Mouse (Mus musculus) forebrain, embryonic 16.5 days (tissue): ENCODE data around the gene Btbd1. TPM values are rescaled to one million over a fixed set of nuclear protein-coding genes. Genes with fewer than 3 reads are reported as not detected.

Experiments used
- ATAC-seq: fragments of 200-750 bp; cut with Nextera tagmentation; 2 replicates; pipeline ENCODE4 v1.8.0; 2017; ENCODE audit warnings: mild to moderate bottlenecking, moderate library complexity
- H3K27ac ChIP-seq: fragments of 300-500 bp; sonication (generic); 2 replicates; pipeline ENCODE4 v1.5.1; 2014; ENCODE audit warnings: low read length, control low read depth
- H3K27me3 ChIP-seq: fragments of 300-500 bp; sonication (generic); replicated peaks from 2 replicates; pipeline ENCODE4 v1.6.1; 2014; ENCODE audit warnings: low read length; ENCODE audit not compliant: control insufficient read depth, insufficient read depth
- H3K36me3 ChIP-seq: fragments of 300-500 bp; sonication (generic); 2 replicates; pipeline ENCODE4 v1.6.1; 2014; ENCODE audit not compliant: control insufficient read depth, insufficient read depth
- H3K4me1 ChIP-seq: fragments of 300-500 bp; sonication (generic); replicated peaks from 2 replicates; pipeline ENCODE4 v1.6.1; 2014; ENCODE audit warnings: low read length; ENCODE audit not compliant: control insufficient read depth, insufficient read depth
- H3K4me2 ChIP-seq: fragments of 300-500 bp; sonication (generic); 2 replicates; pipeline ENCODE4 v1.6.1; 2014; ENCODE audit warnings: mild to moderate bottlenecking, low read length, control low read depth
- H3K4me3 ChIP-seq: fragments of 300-500 bp; sonication (generic); replicated peaks from 2 replicates; pipeline ENCODE4 v1.5.1; 2014; ENCODE audit warnings: mild to moderate bottlenecking, low read length, control low read depth
- H3K9ac ChIP-seq: fragments of 300-500 bp; sonication (generic); replicated peaks from 2 replicates; pipeline ENCODE4 v1.6.1; 2014; ENCODE audit warnings: low read depth, low read length, control low read depth
- H3K9me3 ChIP-seq: fragments of 300-500 bp; sonication (generic); 2 replicates; pipeline ENCODE4 v1.6.1; 2016; ENCODE audit warnings: low read length; ENCODE audit not compliant: control insufficient read depth
- WGBS: fragments of 180-500 bp; shearing (Covaris S2); extraction: QIAGEN DNeasy Blood & Tissue Kit; methylation state at CpG from one replicate; pipeline ENCODE4 v1.1.7; 2014; 5-methylcytosine and 5-hydroxymethylcytosine counted together
- polyA plus RNA-seq: library from polyadenylated mRNA; unstranded; fragments of >200 nt; fragmentation: Nextera tagmentation; extraction: Ambion mirVana; gene quantifications from 2 replicates; pipeline ENCODE4 v1.2.1, GENCODE M21; 2015

Btbd1 gene
- polyA plus RNA-seq, 1 experiment from 2014 or later, result 99.0 TPM

GRCm38 (mm10) chr7:81775325-81775724 is 53.9 kb downstream of the Btbd1 start:
- no peak overlapping the region for H3K4me2 ChIP-seq
- H3K4me1 ChIP-seq, result no peaks in the 10 kb centered on the region
- H3K9me3 ChIP-seq, result peaks cover 4% of the 10 kb centered on the region; the same call in 1 of the 2 replicates
- H3K9ac ChIP-seq, result no peak overlapping the region
- H3K27ac ChIP-seq, result no peak overlapping the region
- H3K4me3 ChIP-seq, result no peak overlapping the region
- WGBS, result 57% methylated on average over 5 of the region's 5 CpGs
- no peaks in the 10 kb centered on the region for H3K27me3 ChIP-seq
- peaks cover 7% of the 10 kb centered on the region for H3K36me3 ChIP-seq
- ATAC-seq, result no peak

- no peak overlapping the region for H3K27ac ChIP-seq
- no peak for ATAC-seq
Measured at GRCm38 (mm10) chr7:81772786-81773539, 56.3 kb downstream of the Btbd1 start.

GRCm38 (mm10) chr7:81763110-81763845 is 66.0 kb downstream of the Btbd1 start:
- ATAC-seq, result peak; percentile 57
- Histone ChIP-seq H3K27ac (peak overlapping the region; percentile 87), H3K4me3 (peak overlapping the region; percentile 94), H3K36me3 (no peaks in the 10 kb centered on the region), H3K4me1 (peaks cover 19% of the 10 kb centered on the region), H3K9me3 (no peaks in the 10 kb centered on the region), H3K27me3 (no peaks in the 10 kb centered on the region), H3K9ac (peak overlapping the region; percentile 90), H3K4me2 (peak overlapping the region; percentile 97)
- WGBS, result 2% methylated on average over 60 of the region's 60 CpGs

More at GRCm38 (mm10) chr7:81772786-81773539, 56.3 kb downstream of the Btbd1 start:
- H3K9ac ChIP-seq, result no peak overlapping the region
- H3K36me3 ChIP-seq, result no peaks in the 10 kb centered on the region
- H3K27me3 ChIP-seq, result no peaks in the 10 kb centered on the region
- peaks cover 3% of the 10 kb centered on the region; the same call in 1 of the 2 replicates for H3K9me3 ChIP-seq
- H3K4me3 ChIP-seq, result no peak overlapping the region
- no peaks in the 10 kb centered on the region for H3K4me1 ChIP-seq
- 85% methylated on average over 10 of the region's 10 CpGs for WGBS
- no peak overlapping the region for H3K4me2 ChIP-seq

- H3K36me3 ChIP-seq, result no peaks in the 10 kb centered on the region
- H3K9ac ChIP-seq, result peak within 1 kb of the TSS; percentile 90
- peak within 1 kb of the TSS; percentile 87 for H3K27ac ChIP-seq
- peaks cover 19% of the 10 kb centered on the region for H3K4me1 ChIP-seq
- H3K4me3 ChIP-seq, result peak within 1 kb of the TSS; percentile 94
- no peaks in the 10 kb centered on the region for H3K9me3 ChIP-seq
- H3K27me3 ChIP-seq, result no peaks in the 10 kb centered on the region
- peak; percentile 96 for ATAC-seq
- peak within 1 kb of the TSS; percentile 97 for H3K4me2 ChIP-seq
- WGBS, result under 1% methylated on average over 55 of the region's 56 CpGs
Measured at GRCm38 (mm10) chr7:81762180-81763109, 66.8 kb downstream of the Btbd1 start, which contains the start of gene Ramac. Gene Ramac, plus strand, starts transcription at chr7:81762925.

GRCm38 (mm10) chr7:81747956-81748355 is 81.3 kb downstream of the Btbd1 start:
- Histone ChIP-seq H3K4me3 (no peak overlapping the region), H3K36me3 (no peaks in the 10 kb centered on the region), H3K27ac (no peak overlapping the region), H3K27me3 (no peaks in the 10 kb centered on the region), H3K4me1 (no peaks in the 10 kb centered on the region), H3K9me3 (no peaks in the 10 kb centered on the region), H3K4me2 (no peak overlapping the region), H3K9ac (no peak overlapping the region)
- WGBS, result 90% methylated on average over 3 of the region's 3 CpGs
- no peak for ATAC-seq

- no peaks in the 10 kb centered on the region for H3K4me1 ChIP-seq
- H3K27ac ChIP-seq, result no peak overlapping the region
- no peak overlapping the region for H3K9ac ChIP-seq
- H3K36me3 ChIP-seq, result no peaks in the 10 kb centered on the region
- no peaks in the 10 kb centered on the region for H3K9me3 ChIP-seq
- 74% methylated on average over 4 of the region's 4 CpGs for WGBS
- H3K27me3 ChIP-seq, result no peaks in the 10 kb centered on the region
- no peak overlapping the region for H3K4me2 ChIP-seq
- ATAC-seq, result no peak
- H3K4me3 ChIP-seq, result no peak overlapping the region
Measured at GRCm38 (mm10) chr7:81744145-81744544, 85.1 kb downstream of the Btbd1 start.

Other genes with a start within 250 kb of the Btbd1 start
- gene Homer2, start 121.9 kb downstream of the Btbd1 start, polyA plus RNA-seq, result 16.8 and 19.1 TPM in 2 replicates
- gene Ramac, start 66.5 kb downstream of the Btbd1 start, polyA plus RNA-seq, result 164 and 176 TPM in 2 replicates
- gene 3110040N11Rik, start 40.0 kb downstream of the Btbd1 start, polyA plus RNA-seq, result 49.4 and 51.0 TPM in 2 replicates
- gene Gm10160, start 26.4 kb upstream of the Btbd1 start, polyA plus RNA-seq, result not detected in 2 replicates
- 8.3 and 8.5 TPM in 2 replicates for gene Tm6sf1, start 29.6 kb upstream of the Btbd1 start, polyA plus RNA-seq
- gene Hdgfl3, start 105.0 kb upstream of the Btbd1 start, polyA plus RNA-seq, result 51.8 and 54.4 TPM in 2 replicates
- 0.09 TPM in 1 of 2 replicates, not detected in the other for gene Bnc1, start 162.9 kb upstream of the Btbd1 start, polyA plus RNA-seq